Mouse (Mus musculus) adrenal gland, postnatal 14 days (tissue): ENCODE measurements around the gene Lim2. TPM values are rescaled to one million over a fixed set of nuclear protein-coding genes. Genes with fewer than 3 reads are reported as not detected.

ENCODE experiments used
- microRNA-seq, 2 experiments: library from miRNA; unstranded; fragments of <30 nt; microRNA quantifications; one replicate each; pipeline ENCODE4 v1.2.0; 2021
- total RNA-seq: library from RNA; stranded (reverse); gene quantifications from 2 replicates; pipeline ENCODE4 v1.2.3, GENCODE M21; 2021

The Lim2 gene
- total RNA-seq, 1 experiment from 2014 or later = not detected

Small RNA genes lying within 50 kb of the gene (microRNA-seq; reads per million reads assigned to microRNA genes)
- gene Mir7051 = 1.9 to 2.1 reads per million in 2 experiments

Other genes with a start within 250 kb of the Lim2 start
- 19.9 and 21.6 TPM in 2 replicates for gene Zfp715, start 114.4 kb upstream of the Lim2 start, total RNA-seq
- gene Siglecf, start 76.3 kb upstream of the Lim2 start, total RNA-seq = 0.15 TPM in 1 of 2 replicates, not detected in the other
- gene Siglecg, start 19.5 kb upstream of the Lim2 start, total RNA-seq = 2.0 and 6.2 TPM in 2 replicates
- gene Nkg7, start 9.4 kb downstream of the Lim2 start, total RNA-seq = 3.9 TPM in 1 of 2 replicates, not detected in the other
- gene Cldnd2, start 13.1 kb downstream of the Lim2 start, total RNA-seq = not detected in 2 replicates
- 1,201 and 1,373 TPM in 2 replicates for gene Etfb, start 16.4 kb downstream of the Lim2 start, total RNA-seq
- 0.82 TPM in 1 of 2 replicates, not detected in the other for gene Gm45233, start 16.5 kb downstream of the Lim2 start, total RNA-seq
- 2.3 and 3.2 TPM in 2 replicates for gene Vsig10l, start 35.5 kb downstream of the Lim2 start, total RNA-seq
- gene Iglon5, start 62.4 kb downstream of the Lim2 start, total RNA-seq = 1.9 and 2.1 TPM in 2 replicates
- not detected in 2 replicates for gene 4931406B18Rik, start 78.3 kb downstream of the Lim2 start, total RNA-seq
- 2.7 and 5.3 TPM in 2 replicates for gene Cd33, start 116.8 kb downstream of the Lim2 start, total RNA-seq
- gene Zfp658, start 134.6 kb downstream of the Lim2 start, total RNA-seq = 2.2 and 3.2 TPM in 2 replicates
- gene Zfp719, start 151.9 kb downstream of the Lim2 start, total RNA-seq = 11.9 and 16.9 TPM in 2 replicates
- not detected in 2 replicates for gene Zfp819, start 179.5 kb downstream of the Lim2 start, total RNA-seq
- gene Ceacam18, start 207.0 kb downstream of the Lim2 start, total RNA-seq = 0.22 TPM in 1 of 2 replicates, not detected in the other
- gene Siglece, start 232.5 kb downstream of the Lim2 start, total RNA-seq = 1.1 and 1.4 TPM in 2 replicates
- 9.3 and 10.1 TPM in 2 replicates for gene Ctu1, start 244.3 kb downstream of the Lim2 start, total RNA-seq